In genomic region chr2:166153891-166154711, GRCm38 (mm10) we compare ENCODE assay signal across 8 mouse cellular contexts. TPM values are rescaled to one million over a fixed set of nuclear protein-coding genes. Genes with fewer than 3 reads are reported as not detected.
DNase-seq lines count a peak whose midpoint lies in the region; ATAC-seq and TF ChIP-seq lines count a peak whose summit lies in the region.

No protein-coding gene starts in this region.

- TF ChIP-seq CTCF in E14TG2a.4 (conservative IDR thresholded peaks at IDR 0.05; ENCODE audit: low read length): no peak
- no peak for TF ChIP-seq CTCF in embryonic fibroblast, embryonic 13.5 days (IDR thresholded peaks at IDR 0.05; ENCODE audit: borderline replicate concordance, insufficient read depth, low read length)

- H3K9me3 ChIP-seq in E14TG2a.4 (ENCODE audit: low read length): no peaks in the 10 kb centered on the region
- H3K9me3 ChIP-seq in intestine, embryonic 16.5 days (ENCODE audit: control insufficient read depth, low read length): no peaks in the 10 kb centered on the region
- no peaks in the 10 kb centered on the region for H3K9me3 ChIP-seq in midbrain, embryonic 12.5 days

- H3K27ac ChIP-seq in embryonic fibroblast, embryonic 13.5 days (ENCODE audit: insufficient read depth, low read length): peak overlapping the region; percentile 85
- peak overlapping the region; percentile 89 for H3K27ac ChIP-seq in intestine, embryonic 16.5 days (ENCODE audit: low read length)
- H3K27ac ChIP-seq in midbrain, embryonic 12.5 days (replicated peaks): peak overlapping the region; percentile 88

- H3K9ac ChIP-seq in intestine, embryonic 16.5 days (ENCODE audit: low read depth, low read length): peak overlapping the region; percentile 93
- H3K9ac ChIP-seq in midbrain, embryonic 12.5 days (replicated peaks): peak overlapping the region; percentile 84

- under 1% methylated on average over 51 of the region's 51 CpGs for WGBS in intestine, embryonic 16.5 days
- WGBS in midbrain, embryonic 12.5 days: under 1% methylated on average over 50 of the region's 51 CpGs

- H3K36me3 ChIP-seq in E14TG2a.4 (ENCODE audit: insufficient read depth, low read length): peaks cover 23% of the 10 kb centered on the region
- no peaks in the 10 kb centered on the region for H3K36me3 ChIP-seq in intestine, embryonic 16.5 days (ENCODE audit: control insufficient read depth, insufficient read depth, low read length)
- no peaks in the 10 kb centered on the region for H3K36me3 ChIP-seq in midbrain, embryonic 12.5 days

- intact Hi-C loops in left cerebral cortex, postnatal 4 days (cut with DNase I): loop anchor here (2.0 to 10.0 kb wide), 3 partner anchors 181 to 411 kb away; no protein-coding TSS in a partner anchor

- H3K4me1 ChIP-seq in E14TG2a.4 (replicated peaks; ENCODE audit: low read depth, low read length): peaks cover 72% of the 10 kb centered on the region
- H3K4me1 ChIP-seq in embryonic fibroblast, embryonic 13.5 days (ENCODE audit: control insufficient read depth, insufficient read depth, low read length): peaks cover 9% of the 10 kb centered on the region
- peaks cover 55% of the 10 kb centered on the region for H3K4me1 ChIP-seq in intestine, embryonic 16.5 days (ENCODE audit: control insufficient read depth, insufficient read depth, low read length)
- peaks cover 55% of the 10 kb centered on the region for H3K4me1 ChIP-seq in midbrain, embryonic 12.5 days

- DNase-seq in cerebellum, postnatal 14 days: peak; percentile 34 to 36
- DNase-seq in cerebellum, adult 9-11 months: no peak
- no peak for DNase-seq in adipocyte (ENCODE audit: low spot score)
- no peak for DNase-seq in left cerebral cortex, postnatal 4 days

- peak overlapping the region; percentile 87 for H3K4me2 ChIP-seq in intestine, embryonic 16.5 days (ENCODE audit: low read depth, low read length)
- peak overlapping the region; percentile 95 for H3K4me2 ChIP-seq in midbrain, embryonic 12.5 days (replicated peaks)

- TF ChIP-seq POLR2A in embryonic fibroblast, embryonic 13.5 days (IDR thresholded peaks at IDR 0.05; ENCODE audit: low read depth, low read length): peak; percentile 50

- H3K27me3 ChIP-seq in E14TG2a.4 (ENCODE audit: insufficient read depth, low read length): no peaks in the 10 kb centered on the region
- no peaks in the 10 kb centered on the region for H3K27me3 ChIP-seq in intestine, embryonic 16.5 days (replicated peaks; ENCODE audit: control insufficient read depth, insufficient read depth, low read length)
- H3K27me3 ChIP-seq in midbrain, embryonic 12.5 days: peaks cover 47% of the 10 kb centered on the region

- ATAC-seq in intestine, embryonic 16.5 days: peak; percentile 17
- ATAC-seq in midbrain, embryonic 12.5 days (ENCODE audit: low FRiP score, low read depth): 0 out of 2 replicates have a peak, but pooled peaks have one; percentile 21

- peak overlapping the region; percentile 90 for H3K4me3 ChIP-seq in E14TG2a.4 (replicated peaks; ENCODE audit: low read length)
- H3K4me3 ChIP-seq in embryonic fibroblast, embryonic 13.5 days (ENCODE audit: insufficient read depth, low read length): peak overlapping the region; percentile 67
- peak overlapping the region; percentile 81 for H3K4me3 ChIP-seq in intestine, embryonic 16.5 days (ENCODE audit: low read length)
- H3K4me3 ChIP-seq in midbrain, embryonic 12.5 days: peak overlapping the region; percentile 75

RNA-seq across cellular contexts. Expression of gene Sulf2, which starts 1.4 kb away (rescaled TPM):
- 163 and 234 TPM in 2 replicates for polyA plus RNA-seq in embryonic fibroblast, embryonic 13.5 days (2011; ENCODE audit: insufficient read length, low read depth, missing spikeins)
- polyA plus RNA-seq in intestine, embryonic 16.5 days (2015; fragmentation: Nextera tagmentation; extraction: Ambion mirVana): 68.4 and 76.3 TPM in 2 replicates
- 76.1 and 113 TPM in 2 replicates for polyA plus RNA-seq in midbrain, embryonic 12.5 days (2016; fragmentation: Nextera tagmentation; extraction: Ambion mirVana)
- 100 to 1,000 TPM; 153 to 162 TPM for total RNA-seq in left cerebral cortex, postnatal 4 days (2021)

Comparison
In these comparisons a context has a peak if more than half of its experiments do, and no peak if none do; other contexts are left out.
1. DNase-seq: peak in cerebellum, postnatal 14 days (2 of 2); none in cerebellum, adult 9-11 months (single experiment), adipocyte (single experiment) and left cerebral cortex, postnatal 4 days (single experiment).
2. Peak in every context shown above with its lines, with median percentiles within 50 percentile points of each other: H3K4me3 ChIP-seq and H3K27ac ChIP-seq.